Mouse (Mus musculus) ES-Bruce4 (cell line): ENCODE results near the gene Upp2.

Experiments used
- CTCF ChIP-seq: IDR thresholded peaks from one replicate; pipeline ENCODE4 v1.8.1; 2011; ENCODE audit warnings: low read depth, low read length
- POLR2A ChIP-seq: IDR thresholded peaks from one replicate; pipeline ENCODE4 v1.8.1; 2011; ENCODE audit warnings: low read length; ENCODE audit not compliant: insufficient read depth

- TF ChIP-seq POLR2A (no peak), CTCF (no peak)
Observed at GRCm38 (mm10) chr2:58655169-58655568, 88.1 kb downstream of the Upp2 start.
